Mouse (Mus musculus): ENCODE measurements around the gene Gpr176. TPM values are rescaled to one million over a fixed set of nuclear protein-coding genes. Genes with fewer than 3 reads are reported as not detected.

Gpr176 gene
- polyA plus RNA-seq (2021; fragmentation: Nextera tagmentation), result 4.6 and 4.7 TPM in 2 replicates
- long read RNA-seq, experiment 1, transcript Gpr176-201 (3 exons, 3,899 nt), result major isoform, 19 of 26 reads
- long read RNA-seq, experiment 1, partial matches to known transcripts, result 0 of 26 reads
- long read RNA-seq, experiment 1, other reads (novel, unspliced or antisense), result 7 of 26 reads
- long read RNA-seq, experiment 2, partial matches to known transcripts, result 0 of 1 reads
- long read RNA-seq, experiment 2, other reads (novel, unspliced or antisense), result 1 of 1 reads

GRCm38 (mm10) chr2:118372901-118373571, at the start of gene Gpr176:
Gpr176 (minus strand) TSS chr2:118373419.

GRCm38 (mm10) chr2:118388341-118389335, 15.4 kb upstream of the Gpr176 start, which contains the start of gene Eif2ak4:
Eif2ak4 (plus strand) TSS chr2:118388618.

GRCm38 (mm10) chr2:118256621-118257053, 116.6 kb downstream of the Gpr176 start, which contains the start of gene Fsip1:
Fsip1 (minus strand) TSS chr2:118256966.

Other genes with a start within 250 kb of the Gpr176 start
- gene Fsip1, start 116.5 kb downstream of the Gpr176 start, polyA plus RNA-seq (2021; fragmentation: Nextera tagmentation), result 0.26 and 0.47 TPM in 2 replicates
- 2.8 TPM in 2 replicates for gene Eif2ak4, start 15.2 kb upstream of the Gpr176 start, polyA plus RNA-seq (2021; fragmentation: Nextera tagmentation)
- 478 and 487 TPM in 2 replicates for gene Srp14, start 106.3 kb upstream of the Gpr176 start, polyA plus RNA-seq (2021; fragmentation: Nextera tagmentation)
- 0.69 and 0.70 TPM in 2 replicates for gene Bmf, start 176.3 kb upstream of the Gpr176 start, polyA plus RNA-seq (2021; fragmentation: Nextera tagmentation)
- 0.28 and 0.49 TPM in 2 replicates for gene Bub1b, start 224.8 kb upstream of the Gpr176 start, polyA plus RNA-seq (2021; fragmentation: Nextera tagmentation)

Measured in left cerebral cortex, adult 6 months (tissue).